Mouse (Mus musculus): ENCODE data around the gene Napa. TPM values are rescaled to one million over a fixed set of nuclear protein-coding genes. Genes with fewer than 3 reads are reported as not detected.

The Napa gene
- 100 to 1,000 TPM; 162 to 259 TPM for polyA plus RNA-seq (2017; shearing (Covaris generic))

DNA sequence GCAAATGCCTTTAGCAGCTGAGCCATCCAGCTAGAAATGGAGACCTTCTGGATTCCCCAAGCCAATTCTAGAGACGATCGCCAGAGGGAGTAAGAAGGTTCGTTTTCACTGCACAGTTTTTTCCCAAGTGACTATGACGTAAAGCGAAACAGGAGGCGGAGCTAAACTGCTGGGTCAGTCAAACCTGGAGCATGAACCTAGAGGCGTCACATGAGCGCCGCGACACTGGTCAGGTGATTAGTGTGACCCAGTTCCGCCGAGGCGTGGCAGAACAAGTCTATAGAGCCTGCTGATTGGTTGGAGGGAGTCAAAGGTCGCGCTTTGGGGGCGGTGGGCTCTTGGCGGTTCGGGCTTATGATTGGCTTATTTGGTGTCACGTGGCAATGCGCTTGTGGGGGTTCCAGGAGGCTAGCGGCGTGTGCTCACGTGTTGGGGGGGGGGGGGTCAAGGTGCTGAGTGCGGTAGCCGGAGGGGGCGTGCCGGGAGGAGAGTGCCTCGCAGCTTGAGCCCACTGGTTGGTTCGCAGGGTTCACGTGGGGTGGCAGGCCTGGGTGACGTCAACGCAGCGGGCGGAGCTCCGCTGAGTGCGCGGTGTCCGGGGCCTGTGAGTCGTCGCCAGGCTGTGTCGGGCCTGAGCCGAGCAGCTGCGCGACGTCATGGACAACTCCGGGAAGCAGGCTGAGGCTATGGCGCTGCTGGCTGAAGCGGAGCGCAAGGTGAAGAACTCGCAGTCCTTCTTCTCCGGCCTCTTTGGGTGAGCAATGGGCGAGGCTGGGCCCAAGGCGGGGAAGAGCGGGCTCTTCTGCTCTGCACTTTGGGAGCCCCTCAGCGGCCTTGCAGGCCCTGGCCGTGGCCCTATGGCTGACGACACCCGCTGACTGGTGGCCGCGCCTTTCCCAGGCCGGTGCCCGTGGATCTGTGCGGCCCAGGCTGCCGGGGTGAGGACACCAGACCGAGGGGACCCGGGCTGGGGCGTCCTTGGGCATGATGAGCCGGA is at the start of gene Napa:
Napa (plus strand) TSS at position 438 of the 997 bp plus-strand sequence.
- peak; percentile 91 for ATAC-seq

DNA sequence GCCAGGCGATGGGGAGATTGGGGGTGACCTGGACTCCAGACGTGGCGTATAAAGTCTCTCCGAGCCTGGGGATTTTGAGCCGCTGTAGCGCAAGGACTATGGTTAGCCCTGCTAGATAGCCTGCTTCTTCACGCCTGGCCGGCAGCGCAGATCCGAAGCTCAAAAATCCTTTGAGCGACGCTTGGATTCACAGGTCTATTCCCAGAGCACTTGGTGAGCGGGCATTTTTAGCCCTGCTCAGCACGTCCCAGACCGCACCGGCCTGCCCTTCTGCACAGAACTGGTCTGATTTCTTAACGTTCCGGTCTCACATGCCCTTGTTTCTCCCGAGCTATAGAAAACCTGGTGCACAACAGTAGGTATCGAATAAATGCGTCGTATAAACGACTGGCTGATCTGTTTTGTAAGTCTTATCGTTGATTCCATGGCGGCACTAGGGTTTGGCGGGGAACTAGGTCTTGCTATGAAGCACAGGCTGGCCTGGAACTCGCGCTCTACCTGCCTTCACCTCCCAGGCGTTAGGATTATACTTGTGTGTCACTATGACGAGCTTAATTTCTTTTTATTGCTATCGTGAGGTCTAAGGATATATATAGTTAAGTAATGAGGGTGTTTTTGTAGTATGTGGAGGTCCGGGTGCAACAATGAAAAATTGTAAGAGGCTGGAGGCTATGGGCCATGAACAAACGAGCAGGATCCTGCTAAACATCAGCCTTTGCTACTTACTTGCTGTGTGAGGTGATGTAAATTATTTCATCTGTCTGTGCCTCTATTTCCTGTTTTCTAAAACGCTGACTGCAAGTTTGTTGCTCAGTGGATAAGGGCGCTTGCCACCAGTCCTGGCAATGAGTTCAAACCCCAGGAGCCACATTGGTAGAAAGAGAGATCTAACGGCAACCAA is 49.3 kb upstream of the Napa start:
- ATAC-seq: no peak

DNA sequence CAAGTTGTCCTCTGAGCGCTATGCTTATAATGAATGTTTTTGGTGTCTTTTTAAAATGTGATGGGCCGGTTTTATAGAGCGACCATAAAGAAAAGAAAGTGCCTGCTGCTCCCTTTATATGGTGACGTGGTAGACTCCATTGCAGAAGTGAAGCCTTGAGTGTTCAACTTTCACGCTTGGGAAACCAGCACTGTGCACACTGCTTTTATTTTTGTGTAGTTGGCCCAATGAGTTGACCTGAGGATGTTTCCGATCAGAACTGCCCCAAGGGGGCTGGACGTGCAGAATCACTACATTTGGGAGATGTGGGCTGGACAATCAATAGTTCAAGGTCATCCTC is 48.7 kb upstream of the Napa start:
- no peak for ATAC-seq

DNA sequence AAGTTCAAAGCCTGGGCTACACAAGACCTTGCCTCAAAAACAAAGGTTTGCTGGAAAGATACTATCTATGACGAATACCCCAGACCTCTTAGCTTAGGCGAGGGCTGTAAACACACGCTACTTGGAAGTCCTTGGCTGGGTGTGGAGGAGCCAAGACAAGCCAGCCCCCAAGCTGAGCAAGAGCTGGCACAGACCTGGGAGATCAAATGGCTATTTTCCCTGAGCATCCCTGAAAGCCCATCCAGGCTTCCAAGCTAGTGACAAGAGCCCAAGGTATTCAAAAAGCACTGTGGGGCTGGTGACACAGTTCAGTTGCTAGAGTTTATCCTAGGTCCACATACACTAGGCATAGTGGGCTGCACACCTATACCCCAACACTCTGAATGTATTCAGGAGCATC is 47.7 kb upstream of the Napa start:
- no peak for ATAC-seq

DNA sequence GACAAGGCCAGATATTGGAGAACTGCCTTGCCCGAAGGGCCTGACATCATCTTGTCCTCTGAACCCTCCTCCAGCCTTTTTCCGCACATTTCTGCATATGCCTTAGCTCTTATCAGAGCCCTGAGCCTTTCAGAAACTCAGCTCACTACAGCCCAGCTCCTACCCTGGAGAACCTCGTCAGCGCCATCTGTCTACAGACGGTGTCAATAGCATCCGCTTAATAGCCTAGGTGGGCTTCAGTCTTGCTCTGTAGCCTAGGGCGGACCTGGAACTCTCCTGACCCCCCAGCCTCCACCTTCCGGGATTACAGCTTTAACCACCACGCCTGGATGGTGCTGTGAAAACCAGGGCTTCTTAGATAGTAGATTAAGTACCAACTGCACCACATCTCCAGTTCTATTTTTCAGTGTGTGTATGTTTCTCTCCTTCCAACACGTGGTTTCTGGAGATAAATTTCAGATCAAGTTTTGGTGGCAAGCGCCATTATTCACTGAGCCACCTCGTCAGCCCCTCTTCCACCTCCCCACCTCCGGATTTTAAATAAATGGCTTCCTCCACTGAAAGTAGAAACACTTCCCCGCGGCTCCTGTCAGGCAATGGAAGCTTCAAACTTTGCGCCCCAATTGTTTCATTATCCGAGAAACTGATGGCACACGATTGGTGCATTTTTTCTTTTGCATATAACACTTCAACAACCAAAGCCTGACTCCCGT is 46.2 kb upstream of the Napa start:
- peak; percentile 34 for ATAC-seq

DNA sequence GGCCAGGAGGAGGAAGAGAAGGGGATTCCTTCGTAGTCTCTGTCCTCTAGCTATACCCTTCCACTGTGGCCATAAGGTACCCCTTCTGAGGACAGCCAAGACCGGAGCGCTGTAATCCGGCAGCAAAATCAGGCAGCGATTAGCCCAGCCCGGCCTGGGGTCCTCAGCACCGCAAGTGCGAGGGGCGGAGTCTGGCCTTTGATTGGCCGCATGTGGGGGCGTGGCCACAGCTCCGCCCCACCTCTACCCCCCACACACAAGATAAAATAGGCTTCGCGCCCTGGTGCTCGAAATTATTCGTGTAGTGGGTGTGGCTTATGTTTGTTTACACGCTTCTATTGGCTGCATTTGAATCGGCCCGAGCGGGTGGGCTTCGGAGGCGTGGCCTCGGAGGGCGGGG is 45.6 kb upstream of the Napa start:
- peak; percentile 40 for ATAC-seq

DNA sequence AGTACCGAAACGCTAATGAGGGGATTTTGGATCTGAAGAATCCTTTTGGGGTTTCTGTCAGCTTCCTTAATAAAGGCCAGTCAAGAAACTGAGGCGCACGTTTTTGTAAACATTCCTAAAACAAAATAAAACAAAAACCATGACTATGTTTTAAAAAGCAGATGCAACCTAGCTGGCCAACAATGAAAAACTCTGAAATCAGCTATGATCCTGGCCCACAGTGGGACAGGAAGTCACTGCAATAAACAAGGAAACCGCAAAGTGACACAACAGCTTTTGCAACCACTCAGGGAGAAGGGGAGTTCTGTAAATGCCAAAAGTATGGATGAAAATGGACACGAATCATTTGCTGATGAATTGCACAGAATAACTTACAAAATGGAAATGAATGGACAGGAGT is 45.2 kb upstream of the Napa start:
- peak; percentile 14 for ATAC-seq

DNA sequence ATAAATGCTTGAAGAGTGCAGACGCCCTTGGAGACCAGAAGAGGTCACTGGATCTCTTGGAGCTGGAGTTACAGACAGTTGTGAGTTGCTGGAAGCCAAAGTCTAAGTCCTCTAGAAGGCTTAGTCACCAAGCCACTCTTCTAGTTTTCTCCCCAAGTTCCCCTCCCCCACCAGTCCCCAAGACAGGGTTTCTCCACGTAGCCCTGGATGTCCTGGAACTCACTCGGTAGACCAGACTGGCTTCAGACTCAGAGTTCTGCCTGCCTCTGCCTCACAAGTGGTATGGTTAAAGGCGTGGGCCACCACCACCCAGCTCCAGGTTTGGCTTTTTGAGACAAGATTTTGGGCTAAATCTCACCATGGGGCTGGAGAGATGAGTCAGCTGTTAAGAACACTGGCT is 43.3 kb upstream of the Napa start:
- no peak for ATAC-seq

DNA sequence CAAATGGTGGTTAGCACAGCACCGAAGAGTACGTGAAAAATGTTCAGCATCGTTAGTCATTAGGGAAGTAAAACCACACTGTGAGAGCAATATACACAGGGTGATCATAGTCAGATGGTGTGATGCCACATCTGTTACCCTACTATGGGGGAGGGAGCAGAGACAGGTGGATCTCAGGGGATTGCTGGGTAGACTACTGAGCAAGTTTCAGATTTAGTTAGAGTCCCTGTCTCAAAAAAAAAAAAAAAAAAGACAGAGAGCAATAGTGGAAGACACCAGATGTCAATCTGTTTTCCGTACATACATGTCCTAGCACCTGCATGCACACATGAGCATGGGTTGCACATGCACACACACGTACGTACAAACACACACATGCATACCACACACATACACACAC is 42.6 kb upstream of the Napa start:
- no peak for ATAC-seq

DNA sequence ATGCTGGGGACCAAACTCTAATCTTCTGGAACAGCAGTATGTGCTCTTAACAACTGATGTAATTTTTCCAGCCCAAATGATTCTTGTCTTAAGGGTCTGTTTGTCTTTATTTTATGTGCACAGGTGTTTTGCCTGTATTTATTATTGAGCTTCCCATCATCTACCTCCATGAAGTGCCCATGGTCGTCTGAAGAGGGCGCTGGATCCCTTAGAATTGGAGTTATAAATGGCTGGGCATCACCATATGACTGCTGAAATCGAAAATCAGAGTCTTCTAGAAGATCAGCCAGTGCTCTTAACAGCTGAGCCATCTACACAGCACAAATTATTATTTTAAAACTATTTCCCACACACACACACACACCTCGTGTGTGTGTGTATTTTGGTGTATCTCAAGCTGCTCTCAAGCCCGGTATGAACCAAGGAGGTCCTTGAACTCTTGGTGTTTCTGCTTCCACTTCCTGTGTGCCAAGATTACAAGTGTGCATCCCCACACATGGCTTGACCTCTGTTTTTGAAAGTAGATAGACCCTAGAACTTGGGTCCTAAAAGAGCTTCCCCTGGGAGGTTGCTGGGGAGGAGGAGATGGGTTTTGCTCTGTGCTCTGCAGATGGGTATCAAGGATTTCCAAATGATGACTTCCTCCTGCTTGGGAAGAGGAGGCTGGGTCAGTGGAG is 41.7 kb upstream of the Napa start:
- peak; percentile 5 for ATAC-seq

DNA sequence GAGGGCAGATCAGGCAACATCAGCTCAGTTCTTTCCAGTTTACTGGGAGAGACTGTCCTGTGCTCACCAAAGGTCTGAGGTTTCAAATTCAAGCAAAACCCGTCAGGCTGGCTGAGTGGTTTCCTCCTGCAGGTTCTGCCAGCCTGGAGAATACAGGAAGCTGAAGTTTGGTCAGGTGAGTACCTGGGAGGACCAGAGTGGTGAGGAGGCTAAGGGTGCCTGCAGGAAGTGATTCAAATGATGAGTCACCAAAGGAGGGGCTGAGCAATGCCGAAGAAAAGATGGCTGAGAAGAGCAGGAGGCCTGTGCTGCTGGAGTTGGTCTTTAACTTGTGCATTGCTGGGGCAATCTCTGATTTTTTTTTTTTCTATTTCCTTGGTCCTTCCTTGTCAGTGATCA is 41.1 kb upstream of the Napa start:
- ATAC-seq: peak; percentile 74

DNA sequence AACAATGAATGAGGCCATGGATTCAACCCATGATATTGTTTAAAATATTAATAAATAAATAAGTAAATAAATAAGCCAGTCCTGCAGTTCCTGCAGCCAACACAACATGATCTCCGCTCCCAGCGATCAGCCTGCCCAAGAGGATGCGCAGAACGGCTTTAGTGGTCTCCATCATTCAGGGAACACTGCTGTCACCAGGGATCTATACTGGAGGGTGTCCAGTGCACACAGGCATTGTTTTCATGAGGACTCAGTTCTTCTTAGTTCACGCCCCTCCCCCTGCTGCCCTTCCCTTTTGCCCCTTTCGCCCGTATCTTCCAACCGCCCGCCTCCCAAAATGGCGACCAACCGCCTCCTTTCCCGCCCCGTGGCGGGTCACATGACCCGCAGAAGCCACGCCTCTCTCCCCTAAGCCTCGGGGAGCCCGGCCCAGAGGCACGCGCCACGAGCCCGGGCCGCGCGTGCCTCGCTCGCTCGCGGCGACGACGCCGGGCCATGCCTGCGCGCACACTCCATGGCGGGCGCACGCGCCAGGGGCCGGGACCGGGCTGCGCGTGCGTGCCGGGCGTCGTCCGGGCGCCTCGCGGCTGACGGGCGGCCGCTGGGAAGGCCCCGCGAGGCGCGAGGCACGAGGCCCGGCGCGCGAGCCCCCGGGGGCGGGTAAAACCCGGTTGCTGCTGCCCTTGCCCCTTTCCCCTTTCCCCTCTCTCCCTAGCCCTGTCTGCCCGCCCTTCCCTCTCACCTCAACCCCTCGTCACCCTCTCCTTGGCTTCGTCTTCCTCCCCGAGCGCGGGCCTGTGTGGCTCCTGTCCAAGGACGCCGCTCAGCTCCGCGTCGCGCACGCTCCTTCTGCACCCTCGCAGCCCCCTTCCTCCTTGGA is 36.8 kb upstream of the Napa start, which contains the start of gene Zfp541:
Zfp541 (plus strand) TSS at position 596 of the 880 bp plus-strand sequence.
- no peak for ATAC-seq

DNA sequence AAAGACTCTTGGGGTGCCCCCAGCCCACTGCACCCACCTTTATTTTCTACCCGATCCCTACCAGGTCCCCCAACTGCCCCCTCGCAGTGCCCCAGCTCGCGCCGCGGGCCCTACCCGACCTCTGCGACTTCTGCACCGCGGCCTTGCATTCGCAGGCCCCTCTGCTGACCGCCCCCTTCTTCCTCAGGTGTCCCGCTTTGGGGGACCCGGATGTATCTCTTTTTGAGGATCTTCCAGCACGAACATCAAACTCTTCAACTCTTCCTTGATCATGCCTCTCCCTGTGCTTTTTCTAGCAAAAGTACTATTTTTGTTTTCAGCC is 36.2 kb upstream of the Napa start:
- ATAC-seq: no peak

DNA sequence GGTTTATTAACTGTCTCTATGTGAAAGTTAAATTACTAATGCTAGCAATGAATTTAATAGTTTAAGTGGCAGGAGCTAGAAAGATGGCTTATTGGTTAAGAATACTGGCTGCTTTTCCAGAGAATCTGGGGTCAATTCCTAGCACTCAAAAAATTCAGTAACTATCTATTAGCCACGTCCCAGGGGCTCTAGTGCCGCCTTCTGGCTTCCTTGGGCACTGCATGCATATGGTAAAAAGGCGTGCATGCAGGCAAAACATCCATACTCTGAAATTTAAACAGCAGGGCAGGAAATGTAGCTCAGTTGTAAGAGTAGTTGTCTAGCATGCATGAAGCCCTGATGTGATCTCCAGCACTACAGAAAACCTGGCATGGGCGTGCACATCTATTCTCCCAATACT is 34.8 kb upstream of the Napa start:
- no peak for ATAC-seq

DNA sequence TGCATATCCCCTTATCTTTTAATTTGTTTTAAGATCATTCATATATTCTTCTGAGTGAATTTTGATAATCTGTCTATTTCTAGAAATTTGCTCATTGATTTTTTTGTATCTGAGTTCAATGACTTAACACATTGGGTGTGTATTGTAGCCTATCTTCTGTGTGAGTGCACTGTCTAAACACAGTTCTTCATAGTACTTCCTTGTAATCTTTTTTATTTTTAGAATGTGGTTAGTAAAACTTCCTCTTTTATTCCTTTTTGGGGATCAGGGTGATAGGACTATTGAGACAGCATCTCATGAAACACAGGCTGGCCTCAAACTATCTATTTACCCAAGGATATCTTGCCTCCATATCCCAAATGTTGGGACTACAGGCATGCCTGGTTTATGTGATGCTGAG is 27.4 kb upstream of the Napa start:
- ATAC-seq: no peak

DNA sequence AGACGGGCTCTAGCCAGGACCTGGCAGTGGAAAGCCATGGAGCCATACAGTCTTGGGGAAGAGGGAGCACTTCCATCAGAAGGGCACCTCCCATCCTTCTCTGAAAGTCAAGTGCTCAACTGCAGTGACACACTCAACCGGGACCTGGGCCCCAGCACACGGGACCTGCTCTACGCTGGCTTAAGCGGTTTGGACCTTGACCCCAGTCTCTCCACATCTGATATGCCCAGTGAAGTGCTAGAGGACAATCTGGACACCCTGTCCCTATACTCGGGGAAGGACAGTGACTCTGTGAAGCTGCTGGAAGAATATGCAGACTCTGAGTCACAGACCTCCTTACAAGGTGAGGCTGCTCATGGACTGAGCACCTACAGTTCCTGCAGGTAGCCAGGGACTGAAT is 26.4 kb upstream of the Napa start:
- no peak for ATAC-seq

DNA sequence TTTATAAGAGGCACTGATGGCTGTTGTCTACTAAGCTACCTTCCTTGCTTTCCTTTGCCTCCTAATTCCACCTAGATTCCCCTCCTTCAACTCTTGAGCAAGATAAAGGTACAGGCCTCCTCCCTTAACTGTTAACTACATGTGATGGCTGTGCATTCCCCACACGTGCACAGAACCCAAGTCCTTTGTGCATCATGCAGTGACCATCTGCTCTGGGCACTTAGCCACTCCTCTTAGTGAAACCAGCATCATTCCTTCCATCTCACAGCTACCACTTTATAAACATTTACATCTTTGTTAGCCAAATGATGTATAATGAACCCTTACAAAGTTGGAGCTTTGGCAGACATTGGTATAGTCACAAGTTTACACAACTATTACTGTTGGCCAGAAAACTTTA is 18.3 kb upstream of the Napa start:
- ATAC-seq: no peak

DNA sequence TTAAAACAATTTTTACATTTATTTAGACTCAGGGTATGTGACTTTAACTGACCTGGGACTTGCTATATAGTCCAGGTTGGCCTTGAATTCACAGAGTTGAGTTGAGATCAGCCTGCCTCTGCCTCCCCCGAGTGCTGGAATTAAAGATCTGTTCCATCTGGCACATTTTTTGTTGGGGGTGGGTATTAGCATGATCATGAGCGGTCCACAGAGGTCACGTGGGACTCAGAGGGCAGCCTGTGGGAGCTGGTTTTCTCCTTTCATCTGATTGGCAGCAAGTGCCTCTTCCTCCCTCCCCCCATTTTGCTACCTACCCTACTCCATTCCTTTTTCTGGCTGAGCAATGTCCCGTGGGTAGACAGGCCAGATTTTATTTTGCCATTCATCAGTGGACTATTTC is 17.7 kb upstream of the Napa start:
- ATAC-seq: no peak

DNA sequence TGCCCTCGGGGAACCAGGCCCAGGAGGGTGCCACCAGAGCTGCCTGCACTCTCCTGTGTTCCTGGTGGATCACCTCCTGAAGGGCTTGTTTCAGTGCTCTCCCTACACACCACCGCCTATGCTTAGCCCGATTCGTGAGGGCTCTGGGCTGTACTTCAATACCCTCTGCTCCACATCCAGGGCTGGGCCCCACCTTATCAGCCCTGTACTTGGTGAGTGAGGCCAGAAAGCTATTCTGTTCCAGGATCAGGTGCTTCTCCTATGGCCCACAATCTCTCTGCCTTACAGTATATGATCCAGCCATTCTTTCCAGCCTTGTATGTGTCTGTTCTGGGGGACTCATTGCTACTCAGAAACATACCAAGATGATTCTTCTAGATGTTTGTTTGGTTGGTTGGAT is 14.9 kb upstream of the Napa start:
- ATAC-seq: no peak

DNA sequence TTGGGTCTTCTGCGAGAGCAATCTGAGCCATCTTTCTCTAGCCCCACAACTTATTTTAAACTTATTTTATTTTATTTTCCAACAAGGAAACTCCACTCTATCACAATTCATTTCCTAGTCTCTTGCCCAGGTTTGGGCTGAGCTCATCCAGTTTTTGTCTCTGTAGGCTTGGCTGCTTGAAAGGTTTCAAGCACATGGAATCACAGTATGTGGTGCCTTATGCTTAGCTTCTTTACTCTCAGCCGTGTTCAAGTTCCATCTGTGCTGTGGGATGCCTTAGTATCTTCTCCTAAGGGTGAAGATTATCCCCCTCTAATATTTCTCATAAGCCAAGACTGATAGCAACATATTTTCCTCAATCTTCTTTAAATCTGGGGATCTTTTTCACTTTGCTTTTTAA is 10.7 kb upstream of the Napa start:
- no peak for ATAC-seq

DNA sequence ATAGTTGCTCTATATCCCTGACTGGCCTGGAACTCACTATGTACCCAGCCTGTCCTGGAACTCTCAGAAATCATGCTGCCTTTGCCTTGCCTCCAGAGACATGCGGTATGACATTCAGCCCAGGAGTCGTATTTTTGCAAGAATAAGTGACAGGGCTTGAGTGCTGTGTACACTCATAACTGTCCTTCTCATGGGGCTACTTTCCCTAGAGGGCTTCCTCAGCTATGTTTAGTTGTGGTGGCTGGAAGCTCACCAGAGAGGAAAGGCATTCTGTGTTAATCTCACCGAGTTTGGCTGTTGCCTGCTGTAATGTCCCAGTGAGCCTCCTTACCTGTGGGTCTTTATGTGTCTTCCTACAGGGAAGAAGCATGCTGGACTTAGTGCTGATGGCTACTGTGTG is 3.7 kb upstream of the Napa start:
- ATAC-seq: no peak
